Mouse (Mus musculus): ENCODE measurements around the gene Erbb2. TPM values are rescaled to one million over a fixed set of nuclear protein-coding genes. Genes with fewer than 3 reads are reported as not detected.

Gene Erbb2
- polyA plus RNA-seq, 1 experiment from 2014 or later = 26.9 TPM

GRCm38 (mm10) chr11:98479940-98480497, 67.7 kb downstream of the Erbb2 start:
- no peak for TF ChIP-seq CTCF (IDR thresholded peaks at IDR 0.05; ENCODE audit: low read depth)
- Histone ChIP-seq H3K4me2 (replicated peaks; ENCODE audit: low read depth) (no peak overlapping the region), H3K9ac (ENCODE audit: low read length) (no peak overlapping the region), H3K27ac (replicated peaks) (no peak overlapping the region), H3K4me1 (replicated peaks; ENCODE audit: control insufficient read depth, insufficient read depth) (no peaks in the 10 kb centered on the region), H3K36me3 (ENCODE audit: control insufficient read depth, insufficient read depth, low read length) (no peaks in the 10 kb centered on the region), H3K27me3 (ENCODE audit: control insufficient read depth, insufficient read depth, low read length) (no peaks in the 10 kb centered on the region), H3K4me3 (ENCODE audit: low read depth, low read length) (no peak overlapping the region), H3K9me3 (ENCODE audit: control insufficient read depth, low read length) (no peaks in the 10 kb centered on the region)
- no peak for ATAC-seq (ENCODE audit: low FRiP score, low TSS enrichment)
- 81% methylated on average over 12 of the region's 12 CpGs for WGBS
- DNase-seq (ENCODE audit: low spot score) = no peak

- Histone ChIP-seq H3K36me3 (ENCODE audit: control insufficient read depth, insufficient read depth, low read length) (no peaks in the 10 kb centered on the region), H3K4me3 (ENCODE audit: low read depth, low read length) (no peak overlapping the region), H3K27me3 (ENCODE audit: control insufficient read depth, insufficient read depth, low read length) (no peaks in the 10 kb centered on the region), H3K9me3 (ENCODE audit: control insufficient read depth, low read length) (no peaks in the 10 kb centered on the region), H3K27ac (replicated peaks) (no peak overlapping the region), H3K4me2 (replicated peaks; ENCODE audit: low read depth) (no peak overlapping the region), H3K4me1 (replicated peaks; ENCODE audit: control insufficient read depth, insufficient read depth) (no peaks in the 10 kb centered on the region), H3K9ac (ENCODE audit: low read length) (no peak overlapping the region)
- DNase-seq (ENCODE audit: low spot score) (no peak), ATAC-seq (ENCODE audit: low FRiP score, low TSS enrichment) (no peak)
- WGBS = 59% methylated on average over 6 of the region's 6 CpGs
- TF ChIP-seq CTCF (IDR thresholded peaks at IDR 0.05; ENCODE audit: low read depth) (no peak), EP300 (optimal IDR thresholded peaks at IDR 0.05) (no peak)
These were observed 69.0 kb downstream of the Erbb2 start for GRCm38 (mm10) chr11:98481231-98481630.

DNA sequence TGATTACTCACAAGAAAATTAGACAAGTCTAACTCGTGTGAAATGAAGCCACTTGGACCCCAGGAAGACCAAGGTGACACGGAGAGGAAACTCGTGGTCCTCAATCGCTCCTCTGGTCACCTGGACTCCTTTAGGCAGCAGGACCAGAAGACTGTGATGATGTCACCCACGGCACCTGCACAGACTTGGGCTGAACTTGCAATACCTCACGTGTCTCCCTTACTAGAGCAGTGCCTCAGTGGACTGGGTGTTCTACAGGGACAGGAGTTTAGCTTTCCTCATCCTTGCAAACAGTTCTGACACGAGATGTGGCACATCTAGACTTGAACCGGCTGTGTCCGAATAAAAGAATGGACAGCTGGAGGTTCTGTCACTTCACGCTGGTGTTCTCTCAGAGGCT, 69.8 kb downstream of the Erbb2 start:
- ATAC-seq (ENCODE audit: low FRiP score, low TSS enrichment) (no peak), DNase-seq (ENCODE audit: low spot score) (no peak)
- H3K4me3 ChIP-seq (ENCODE audit: low read depth, low read length) = no peak overlapping the region
- H3K27me3 ChIP-seq (ENCODE audit: control insufficient read depth, insufficient read depth, low read length) = no peaks in the 10 kb centered on the region
- no peaks in the 10 kb centered on the region for H3K9me3 ChIP-seq (ENCODE audit: control insufficient read depth, low read length)
- WGBS = 77% methylated on average over 10 of the region's 10 CpGs
- H3K36me3 ChIP-seq (ENCODE audit: control insufficient read depth, insufficient read depth, low read length) = no peaks in the 10 kb centered on the region
- TF ChIP-seq CTCF (IDR thresholded peaks at IDR 0.05; ENCODE audit: low read depth) (no peak), EP300 (optimal IDR thresholded peaks at IDR 0.05) (no peak)
- H3K4me1 ChIP-seq (replicated peaks; ENCODE audit: control insufficient read depth, insufficient read depth) = no peaks in the 10 kb centered on the region
- no peak overlapping the region for H3K9ac ChIP-seq (ENCODE audit: low read length)
- H3K4me2 ChIP-seq (replicated peaks; ENCODE audit: low read depth) = no peak overlapping the region
- H3K27ac ChIP-seq (replicated peaks) = no peak overlapping the region

- H3K4me2 ChIP-seq (replicated peaks; ENCODE audit: low read depth) = no peak overlapping the region
- no peaks in the 10 kb centered on the region for H3K36me3 ChIP-seq (ENCODE audit: control insufficient read depth, insufficient read depth, low read length)
- no peak overlapping the region for H3K9ac ChIP-seq (ENCODE audit: low read length)
- H3K27me3 ChIP-seq (ENCODE audit: control insufficient read depth, insufficient read depth, low read length) = no peaks in the 10 kb centered on the region
- no peak for DNase-seq (ENCODE audit: low spot score)
- no peaks in the 10 kb centered on the region for H3K4me1 ChIP-seq (replicated peaks; ENCODE audit: control insufficient read depth, insufficient read depth)
- H3K9me3 ChIP-seq (ENCODE audit: control insufficient read depth, low read length) = no peaks in the 10 kb centered on the region
- TF ChIP-seq CTCF (IDR thresholded peaks at IDR 0.05; ENCODE audit: low read depth) = no peak
- no peak for TF ChIP-seq EP300 (optimal IDR thresholded peaks at IDR 0.05)
- 91% methylated on average over 2 of the region's 2 CpGs for WGBS
- H3K27ac ChIP-seq (replicated peaks) = no peak overlapping the region
- no peak overlapping the region for H3K4me3 ChIP-seq (ENCODE audit: low read depth, low read length)
- ATAC-seq (ENCODE audit: low FRiP score, low TSS enrichment) = no peak
These were observed 73.5 kb downstream of the Erbb2 start for GRCm38 (mm10) chr11:98485749-98486148.

Other genes starting within 250 kb of the Erbb2 start
- gene Med1, start 219.2 kb upstream of the Erbb2 start, polyA plus RNA-seq (2015; fragmentation: Nextera tagmentation; extraction: Ambion mirVana) = 25.5 and 26.8 TPM in 2 replicates
- gene Cdk12, start 209.4 kb upstream of the Erbb2 start, polyA plus RNA-seq (2015; fragmentation: Nextera tagmentation; extraction: Ambion mirVana) = 3.8 and 4.1 TPM in 2 replicates
- gene Neurod2, start 82.8 kb upstream of the Erbb2 start, polyA plus RNA-seq (2015; fragmentation: Nextera tagmentation; extraction: Ambion mirVana) = 0.02 and 0.08 TPM in 2 replicates
- gene Ppp1r1b, start 64.1 kb upstream of the Erbb2 start, polyA plus RNA-seq (2015; fragmentation: Nextera tagmentation; extraction: Ambion mirVana) = 6.9 and 7.0 TPM in 2 replicates
- 24.9 TPM in 2 replicates for gene Stard3, start 54.1 kb upstream of the Erbb2 start, polyA plus RNA-seq (2015; fragmentation: Nextera tagmentation; extraction: Ambion mirVana)
- gene Tcap, start 28.7 kb upstream of the Erbb2 start, polyA plus RNA-seq (2015; fragmentation: Nextera tagmentation; extraction: Ambion mirVana) = 0.13 and 0.38 TPM in 2 replicates
- gene Pnmt, start 26.0 kb upstream of the Erbb2 start, polyA plus RNA-seq (2015; fragmentation: Nextera tagmentation; extraction: Ambion mirVana) = not detected in 2 replicates
- gene Pgap3, start 12.0 kb upstream of the Erbb2 start, polyA plus RNA-seq (2015; fragmentation: Nextera tagmentation; extraction: Ambion mirVana) = 11.0 and 13.4 TPM in 2 replicates
- 133 and 142 TPM in 2 replicates for gene Mien1, start 26.5 kb downstream of the Erbb2 start, polyA plus RNA-seq (2015; fragmentation: Nextera tagmentation; extraction: Ambion mirVana)
- 23.0 and 23.8 TPM in 2 replicates for gene Grb7, start 33.9 kb downstream of the Erbb2 start, polyA plus RNA-seq (2015; fragmentation: Nextera tagmentation; extraction: Ambion mirVana)
- gene Ikzf3, start 133.6 kb downstream of the Erbb2 start, polyA plus RNA-seq (2015; fragmentation: Nextera tagmentation; extraction: Ambion mirVana) = 0.15 and 0.19 TPM in 2 replicates
- gene Zpbp2, start 138.6 kb downstream of the Erbb2 start, polyA plus RNA-seq (2015; fragmentation: Nextera tagmentation; extraction: Ambion mirVana) = 0.10 and 0.16 TPM in 2 replicates
- 31.1 TPM in 2 replicates for gene Ormdl3, start 174.9 kb downstream of the Erbb2 start, polyA plus RNA-seq (2015; fragmentation: Nextera tagmentation; extraction: Ambion mirVana)
- not detected in 2 replicates for gene Lrrc3c, start 185.8 kb downstream of the Erbb2 start, polyA plus RNA-seq (2015; fragmentation: Nextera tagmentation; extraction: Ambion mirVana)
- 0.81 and 0.82 TPM in 2 replicates for gene Gm12355, start 213.2 kb downstream of the Erbb2 start, polyA plus RNA-seq (2015; fragmentation: Nextera tagmentation; extraction: Ambion mirVana)
- gene Gsdma3, start 213.9 kb downstream of the Erbb2 start, polyA plus RNA-seq (2015; fragmentation: Nextera tagmentation; extraction: Ambion mirVana) = not detected in 2 replicates
- gene Gsdma2, start 234.3 kb downstream of the Erbb2 start, polyA plus RNA-seq (2015; fragmentation: Nextera tagmentation; extraction: Ambion mirVana) = 81.0 and 91.9 TPM in 2 replicates